Mouse (Mus musculus) G1E (cell line): ENCODE results near the gene Schip1. TPM values are rescaled to one million over a fixed set of nuclear protein-coding genes. Genes with fewer than 3 reads are reported as not detected.

Experiments
- ATAC-seq: 2 replicates; pipeline ENCODE4 v1.8.0; 2016; ENCODE audit warnings: mild to moderate bottlenecking; ENCODE audit not compliant: insufficient number of reproducible peaks, poor library complexity, low FRiP score, severe bottlenecking; ENCODE audit errors: extremely low read depth
- DNase-seq: peaks from one replicate; pipeline ENCODE4 v3.0.0; 2012; ENCODE audit warnings: low spot score
- H3K27me3 ChIP-seq: 2 replicates; pipeline ENCODE4 v1.6.1; 2012; ENCODE audit warnings: mild to moderate bottlenecking, low read length, inconsistent platforms; ENCODE audit not compliant: insufficient read depth
- H3K36me3 ChIP-seq: replicated peaks from 2 replicates; pipeline ENCODE3; 2012; ENCODE audit warnings: mild to moderate bottlenecking, inconsistent platforms
- H3K4me1 ChIP-seq: 2 replicates; pipeline ENCODE4 v1.6.1; 2012; ENCODE audit warnings: low read depth, low read length, inconsistent platforms, mixed read lengths; ENCODE audit not compliant: insufficient read depth
- H3K4me3 ChIP-seq: 2 replicates; pipeline ENCODE4 v1.5.1; 2012; ENCODE audit warnings: low read depth, mild to moderate bottlenecking, inconsistent platforms, low read length, moderate library complexity, mixed read lengths
- H3K9me3 ChIP-seq: replicated peaks from 2 replicates; pipeline ENCODE4 v1.6.1; 2012; ENCODE audit warnings: inconsistent platforms
- CTCF ChIP-seq: IDR thresholded peaks from 2 replicates; pipeline ENCODE4 v1.5.1; 2012; ENCODE audit warnings: low read depth, low read length, inconsistent platforms, mixed read lengths
- GATA1 ChIP-seq: IDR thresholded peaks from 2 replicates; pipeline ENCODE4 v1.6.1; 2012; ENCODE audit warnings: borderline replicate concordance, low read length, inconsistent platforms, mixed read lengths
- GATA2 ChIP-seq: IDR thresholded peaks from 2 replicates; pipeline ENCODE4 v1.6.1; 2012; ENCODE audit warnings: low read depth, low read length, inconsistent platforms, borderline replicate concordance
- POLR2AphosphoS5 ChIP-seq: IDR thresholded peaks from 2 replicates; pipeline ENCODE4 v1.6.1; 2012; ENCODE audit warnings: low read depth, low read length, inconsistent platforms; ENCODE audit not compliant: insufficient replicate concordance
- TAL1 ChIP-seq: conservative IDR thresholded peaks from 2 replicates; pipeline ENCODE4 v1.6.1; 2012; ENCODE audit warnings: low read depth, low read length, inconsistent platforms, mixed read lengths
- polyA plus RNA-seq: library from polyadenylated mRNA; stranded (reverse); fragments of >175 nt; gene quantifications from 2 replicates; pipeline ENCODE4 v1.2.3, GENCODE M21; 2012
- total RNA-seq, 2 experiments: library from RNA; stranded (forward) in 1 of 2; stranded (reverse) in 1 of 2; fragments of 200-1000 nt in 1 of 2; fragments of >200 nt in 1 of 2; fragmentation: Nextera tagmentation in 1 of 2; gene quantifications; 2 replicates each; pipeline ENCODE4 v1.2.3; 2014 to 2017

The Schip1 gene
- total and polyA plus RNA-seq, 3 experiments = 0.16 TPM; not detected in 2

DNA sequence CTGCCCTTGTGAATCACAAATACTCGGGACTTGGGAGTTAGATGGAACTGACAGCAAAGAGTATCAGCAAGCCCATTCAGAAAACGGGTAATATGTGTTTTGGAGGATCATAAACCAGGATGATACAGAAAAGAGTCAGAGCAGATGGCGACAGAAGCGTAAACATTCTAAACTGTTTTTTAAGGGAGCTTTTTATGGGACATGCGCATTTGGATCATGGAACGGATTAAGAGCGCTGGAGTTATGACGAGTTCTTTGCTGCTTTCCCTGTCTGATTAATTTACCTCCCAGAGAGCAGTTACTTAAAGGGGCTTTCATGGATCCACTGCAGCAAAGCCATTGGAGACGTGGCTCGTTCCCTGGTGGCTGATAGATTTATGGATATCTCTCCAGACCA lies 219.0 kb downstream of the Schip1 start:
- H3K9me3 ChIP-seq = peaks cover 15% of the 10 kb centered on the region
- no peaks in the 10 kb centered on the region for H3K4me1 ChIP-seq
- H3K36me3 ChIP-seq = no peaks in the 10 kb centered on the region
- DNase-seq (no peak), ATAC-seq (no peak)
- H3K27me3 ChIP-seq = no peaks in the 10 kb centered on the region
- no peak for TF ChIP-seq GATA1
- no peak for TF ChIP-seq POLR2AphosphoS5
- no peak for TF ChIP-seq TAL1
- no peak for TF ChIP-seq GATA2
- H3K4me3 ChIP-seq = no peak overlapping the region

DNA sequence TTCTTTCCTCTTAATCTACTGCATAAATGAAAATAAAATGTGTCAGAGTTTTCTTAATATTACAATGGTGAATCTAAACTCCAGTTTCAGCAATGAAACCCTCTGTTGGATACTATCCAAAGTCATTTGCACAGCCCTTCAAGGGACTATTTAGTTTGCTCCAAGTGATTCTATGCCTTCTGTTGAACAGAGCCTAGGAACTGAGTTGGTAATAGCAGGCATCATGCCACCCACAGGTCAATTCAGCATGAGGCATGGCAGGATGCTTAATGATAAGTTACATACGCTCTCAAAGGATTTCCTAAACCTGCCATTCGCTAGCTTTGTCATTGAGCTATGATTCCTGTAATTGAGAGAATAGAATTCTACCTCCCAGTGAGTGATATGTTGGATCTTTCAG lies 219.9 kb downstream of the Schip1 start:
- TF ChIP-seq CTCF (no peak), GATA2 (no peak), GATA1 (no peak), POLR2AphosphoS5 (no peak), TAL1 (no peak)

DNA sequence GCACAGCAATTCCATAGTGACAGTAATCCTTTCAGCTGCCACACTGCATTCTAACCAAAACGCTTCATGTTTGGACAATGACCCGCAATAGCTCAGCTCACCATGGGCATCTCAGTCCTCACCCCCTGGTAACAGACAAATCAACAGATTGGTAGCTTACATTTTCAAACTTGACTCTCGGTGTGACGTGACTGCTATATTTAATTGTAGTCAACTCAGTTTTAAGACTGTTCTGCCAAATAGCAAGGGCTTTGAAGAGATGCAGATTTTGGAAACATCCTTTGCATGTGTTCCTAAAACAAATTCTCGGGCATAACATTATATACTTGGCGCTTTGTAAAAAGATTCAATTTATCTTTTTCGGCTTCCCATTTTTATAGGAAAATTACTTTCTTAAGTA lies 232.2 kb downstream of the Schip1 start:
- no peak for TF ChIP-seq GATA2
- no peak for TF ChIP-seq GATA1
- no peak for TF ChIP-seq POLR2AphosphoS5
- TF ChIP-seq CTCF = no peak
- no peak for TF ChIP-seq TAL1
- Histone ChIP-seq H3K4me3 (no peak overlapping the region), H3K4me1 (no peaks in the 10 kb centered on the region), H3K27me3 (no peaks in the 10 kb centered on the region), H3K9me3 (peaks cover 7% of the 10 kb centered on the region), H3K36me3 (no peaks in the 10 kb centered on the region)
- ATAC-seq = no peak
- DNase-seq = no peak

More for the DNA sequence above, 219.9 kb downstream of the Schip1 start:
- Histone ChIP-seq H3K4me3 (no peak overlapping the region), H3K36me3 (no peaks in the 10 kb centered on the region), H3K9me3 (peaks cover 15% of the 10 kb centered on the region), H3K27me3 (no peaks in the 10 kb centered on the region), H3K4me1 (no peaks in the 10 kb centered on the region)
- no peak for ATAC-seq
- DNase-seq = no peak

DNA sequence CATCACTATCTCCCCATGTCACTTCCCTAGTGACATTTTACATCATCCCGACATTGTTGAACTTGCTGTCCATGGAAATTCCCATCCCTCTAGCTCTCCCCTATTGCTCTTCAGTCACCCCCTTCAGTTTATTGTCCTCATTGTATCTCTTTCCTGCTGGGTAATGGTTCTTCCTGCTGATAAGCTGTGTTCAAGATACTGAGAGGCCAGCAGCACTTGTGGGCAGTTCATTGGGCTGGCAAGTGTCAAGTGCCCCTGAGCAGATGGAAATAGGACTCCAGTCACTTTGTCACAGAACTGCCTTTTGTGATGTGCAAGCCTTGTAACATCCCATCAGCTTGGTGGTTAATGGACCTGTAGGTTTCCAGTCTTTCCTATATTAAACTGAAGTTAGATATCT lies 241.0 kb downstream of the Schip1 start:
- Histone ChIP-seq H3K36me3 (no peaks in the 10 kb centered on the region), H3K9me3 (peaks cover 23% of the 10 kb centered on the region), H3K4me3 (no peak overlapping the region), H3K4me1 (no peaks in the 10 kb centered on the region), H3K27me3 (no peaks in the 10 kb centered on the region)
- no peak for TF ChIP-seq GATA2
- TF ChIP-seq GATA1 = no peak
- no peak for TF ChIP-seq CTCF
- TF ChIP-seq TAL1 = no peak
- no peak for TF ChIP-seq POLR2AphosphoS5
- ATAC-seq (no peak), DNase-seq (no peak)

DNA sequence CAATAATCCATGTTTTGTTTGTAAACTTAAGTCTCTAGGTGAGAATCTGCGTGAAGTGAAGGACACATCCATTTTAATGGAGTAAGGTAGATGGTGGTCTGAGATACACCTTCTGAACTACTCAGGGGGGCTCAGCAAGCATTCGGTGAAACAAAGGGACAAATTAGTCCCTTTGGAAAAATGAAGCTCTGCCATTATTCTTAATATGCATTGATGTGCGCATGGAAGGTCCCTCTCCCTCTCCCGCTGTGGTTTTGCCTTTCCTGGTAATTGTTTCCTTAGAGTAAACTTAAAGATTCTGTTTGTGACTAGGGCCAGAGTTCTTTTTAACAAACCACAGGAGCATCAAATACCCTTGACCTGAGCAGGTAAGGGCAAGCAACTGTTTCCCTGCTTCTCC lies 242.1 kb downstream of the Schip1 start:
- ATAC-seq = no peak

DNA sequence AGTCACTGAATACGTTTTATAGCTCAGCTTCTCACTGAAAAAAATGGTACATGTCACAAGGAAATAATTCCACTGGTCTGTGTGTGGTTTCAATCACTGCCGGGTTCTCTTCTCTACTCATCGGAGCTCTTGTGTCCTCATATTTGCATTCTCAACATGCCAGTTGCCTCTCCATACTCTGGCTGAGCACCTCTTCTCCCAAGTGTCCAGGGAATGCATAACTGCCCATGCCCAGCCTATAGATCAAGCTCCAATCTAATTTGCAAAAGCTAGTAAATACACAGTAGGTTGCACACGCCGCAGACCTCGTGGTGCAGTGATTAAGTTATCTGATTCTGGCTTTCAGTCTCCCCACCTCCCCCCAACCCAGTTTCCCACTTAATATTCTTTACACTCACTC lies 261.0 kb downstream of the Schip1 start:
- H3K9me3 ChIP-seq = peaks cover 7% of the 10 kb centered on the region
- no peaks in the 10 kb centered on the region for H3K36me3 ChIP-seq
- no peak for TF ChIP-seq GATA1
- no peak for TF ChIP-seq POLR2AphosphoS5
- no peak for TF ChIP-seq TAL1
- TF ChIP-seq CTCF = no peak
- TF ChIP-seq GATA2 = no peak
- H3K4me1 ChIP-seq = no peaks in the 10 kb centered on the region
- H3K4me3 ChIP-seq = no peak overlapping the region
- no peak for ATAC-seq
- no peak for DNase-seq
- H3K27me3 ChIP-seq = no peaks in the 10 kb centered on the region

More for the DNA sequence above, 242.1 kb downstream of the Schip1 start:
- Histone ChIP-seq H3K4me3 (no peak overlapping the region), H3K9me3 (peaks cover 23% of the 10 kb centered on the region), H3K4me1 (no peaks in the 10 kb centered on the region), H3K36me3 (no peaks in the 10 kb centered on the region), H3K27me3 (no peaks in the 10 kb centered on the region)
- TF ChIP-seq GATA1 = no peak
- no peak for TF ChIP-seq TAL1
- TF ChIP-seq CTCF = no peak
- no peak for TF ChIP-seq POLR2AphosphoS5
- no peak for TF ChIP-seq GATA2
- no peak for DNase-seq

DNA sequence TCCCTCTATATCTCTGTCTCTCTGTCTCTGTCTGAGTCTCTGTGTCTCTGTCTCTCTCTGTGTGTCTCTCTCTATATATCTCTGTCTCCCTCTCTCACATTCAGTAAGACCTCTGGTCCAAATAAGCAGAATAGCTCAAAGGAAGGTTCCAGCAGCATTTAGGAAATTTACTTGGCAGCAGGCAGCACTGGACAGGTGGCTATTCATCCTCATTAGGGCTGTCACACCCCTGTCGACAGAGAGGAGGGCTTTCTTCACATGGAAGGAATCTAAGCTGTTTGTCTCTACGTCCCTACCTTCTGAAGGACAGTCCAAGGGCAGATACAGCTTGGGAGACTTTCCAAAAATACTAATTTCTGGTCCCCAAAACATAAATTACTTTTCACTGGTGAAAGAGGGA lies 267.9 kb downstream of the Schip1 start:
- Histone ChIP-seq H3K4me3 (no peak overlapping the region), H3K36me3 (no peaks in the 10 kb centered on the region), H3K4me1 (no peaks in the 10 kb centered on the region), H3K27me3 (no peaks in the 10 kb centered on the region), H3K9me3 (peaks cover 21% of the 10 kb centered on the region)
- DNase-seq (no peak), ATAC-seq (no peak)
- TF ChIP-seq GATA2 (no peak), GATA1 (no peak), CTCF (no peak), TAL1 (no peak), POLR2AphosphoS5 (no peak)
